Mouse (Mus musculus): ENCODE measurements around the gene Itprid2. TPM values are rescaled to one million over a fixed set of nuclear protein-coding genes. Genes with fewer than 3 reads are reported as not detected.

The Itprid2 gene
- polyA plus RNA-seq, 1 experiment from 2014 or later = 3.5 TPM

DNA sequence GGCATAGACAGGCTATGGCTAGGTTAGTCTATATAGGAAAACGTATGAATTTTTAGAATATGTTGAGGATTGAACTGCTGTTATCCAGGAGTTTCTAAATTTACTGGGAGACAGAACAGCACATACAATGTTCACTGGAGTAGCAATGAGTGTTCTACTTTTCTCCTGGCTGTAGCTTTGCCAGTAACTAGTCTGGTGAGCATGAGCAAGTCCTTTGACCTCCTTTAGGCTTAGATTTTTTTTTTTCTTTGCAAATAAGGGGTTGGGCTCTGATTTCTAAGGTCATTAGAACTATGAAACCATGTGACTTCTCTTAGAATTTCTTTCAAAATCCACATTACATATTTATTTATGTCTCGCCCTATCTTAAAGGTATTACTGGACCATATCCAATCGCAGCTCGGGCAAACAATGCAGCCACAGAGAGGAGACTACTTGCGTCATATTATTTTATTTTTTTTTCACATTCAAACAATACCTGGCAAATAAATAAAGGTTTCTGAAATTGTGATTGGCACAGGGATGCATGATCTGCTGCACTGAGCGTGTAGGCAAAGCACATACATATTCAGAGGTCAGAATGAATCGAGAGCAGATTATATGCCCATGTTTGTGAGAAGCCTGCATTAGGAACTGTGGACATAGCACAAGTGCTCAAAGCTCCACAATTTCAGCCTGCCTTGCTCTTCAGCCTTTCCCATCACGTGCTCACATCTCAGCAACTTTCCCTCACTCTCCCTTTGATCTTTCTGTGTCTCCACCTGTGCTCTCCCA is 26.7 kb upstream of the Itprid2 start:
- no peak overlapping the region for H3K4me2 ChIP-seq (ENCODE audit: low read length)
- no peaks in the 10 kb centered on the region for H3K9me3 ChIP-seq (replicated peaks; ENCODE audit: control insufficient read depth, low read length, poor library complexity, severe bottlenecking)
- no peaks in the 10 kb centered on the region for H3K4me1 ChIP-seq (ENCODE audit: control insufficient read depth, insufficient read depth, low read length)
- no peaks in the 10 kb centered on the region for H3K27me3 ChIP-seq (ENCODE audit: control insufficient read depth, insufficient read depth, low read depth, low read length)
- 74% methylated on average over 8 of the region's 8 CpGs for WGBS
- H3K27ac ChIP-seq (ENCODE audit: low read length) = no peak overlapping the region
- ATAC-seq = no peak
- H3K4me3 ChIP-seq (ENCODE audit: low read depth, low read length) = no peak overlapping the region
- no peaks in the 10 kb centered on the region for H3K36me3 ChIP-seq (ENCODE audit: control insufficient read depth, insufficient read depth, low read length)
- no peak overlapping the region for H3K9ac ChIP-seq (ENCODE audit: low read depth, low read length)

- Histone ChIP-seq H3K36me3 (ENCODE audit: control insufficient read depth, insufficient read depth, low read length) (no peaks in the 10 kb centered on the region), H3K4me2 (ENCODE audit: low read length) (no peak overlapping the region), H3K4me1 (ENCODE audit: control insufficient read depth, insufficient read depth, low read length) (no peaks in the 10 kb centered on the region), H3K9me3 (replicated peaks; ENCODE audit: control insufficient read depth, low read length, poor library complexity, severe bottlenecking) (no peaks in the 10 kb centered on the region), H3K9ac (ENCODE audit: low read depth, low read length) (no peak overlapping the region), H3K4me3 (ENCODE audit: low read depth, low read length) (no peak overlapping the region), H3K27me3 (ENCODE audit: control insufficient read depth, insufficient read depth, low read depth, low read length) (no peaks in the 10 kb centered on the region), H3K27ac (ENCODE audit: low read length) (no peak overlapping the region)
- no peak for ATAC-seq
- WGBS = 75% methylated on average over 3 of the region's 3 CpGs
These were observed 24.3 kb upstream of the Itprid2 start for GRCm38 (mm10) chr2:79610894-79611293.

DNA sequence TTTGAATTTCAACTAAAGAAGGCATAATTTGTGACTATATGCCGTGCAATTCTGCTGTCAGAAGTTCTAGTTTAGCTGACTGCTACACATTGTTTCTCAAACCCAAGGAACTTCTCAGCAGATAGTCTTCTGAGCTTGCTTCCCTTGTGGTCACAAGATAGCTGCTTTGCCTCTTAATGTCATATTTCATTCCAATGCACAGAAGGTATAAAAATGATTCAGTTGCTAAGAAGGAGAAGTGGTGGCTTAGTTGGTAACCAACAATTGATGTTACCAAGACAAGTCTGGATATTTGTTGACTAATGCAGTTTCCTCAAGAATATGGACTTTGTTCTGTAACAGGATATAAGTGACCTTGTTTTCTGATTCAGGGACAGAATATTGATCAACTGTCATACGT is 17.0 kb upstream of the Itprid2 start:
- ATAC-seq = no peak
- H3K4me3 ChIP-seq (ENCODE audit: low read depth, low read length) = no peak overlapping the region
- no peaks in the 10 kb centered on the region for H3K36me3 ChIP-seq (ENCODE audit: control insufficient read depth, insufficient read depth, low read length)
- H3K27ac ChIP-seq (ENCODE audit: low read length) = no peak overlapping the region
- WGBS = 90% methylated on average over 2 of the region's 2 CpGs
- H3K9ac ChIP-seq (ENCODE audit: low read depth, low read length) = no peak overlapping the region
- no peak overlapping the region for H3K4me2 ChIP-seq (ENCODE audit: low read length)
- H3K27me3 ChIP-seq (ENCODE audit: control insufficient read depth, insufficient read depth, low read depth, low read length) = no peaks in the 10 kb centered on the region
- H3K4me1 ChIP-seq (ENCODE audit: control insufficient read depth, insufficient read depth, low read length) = no peaks in the 10 kb centered on the region
- no peaks in the 10 kb centered on the region for H3K9me3 ChIP-seq (replicated peaks; ENCODE audit: control insufficient read depth, low read length, poor library complexity, severe bottlenecking)

DNA sequence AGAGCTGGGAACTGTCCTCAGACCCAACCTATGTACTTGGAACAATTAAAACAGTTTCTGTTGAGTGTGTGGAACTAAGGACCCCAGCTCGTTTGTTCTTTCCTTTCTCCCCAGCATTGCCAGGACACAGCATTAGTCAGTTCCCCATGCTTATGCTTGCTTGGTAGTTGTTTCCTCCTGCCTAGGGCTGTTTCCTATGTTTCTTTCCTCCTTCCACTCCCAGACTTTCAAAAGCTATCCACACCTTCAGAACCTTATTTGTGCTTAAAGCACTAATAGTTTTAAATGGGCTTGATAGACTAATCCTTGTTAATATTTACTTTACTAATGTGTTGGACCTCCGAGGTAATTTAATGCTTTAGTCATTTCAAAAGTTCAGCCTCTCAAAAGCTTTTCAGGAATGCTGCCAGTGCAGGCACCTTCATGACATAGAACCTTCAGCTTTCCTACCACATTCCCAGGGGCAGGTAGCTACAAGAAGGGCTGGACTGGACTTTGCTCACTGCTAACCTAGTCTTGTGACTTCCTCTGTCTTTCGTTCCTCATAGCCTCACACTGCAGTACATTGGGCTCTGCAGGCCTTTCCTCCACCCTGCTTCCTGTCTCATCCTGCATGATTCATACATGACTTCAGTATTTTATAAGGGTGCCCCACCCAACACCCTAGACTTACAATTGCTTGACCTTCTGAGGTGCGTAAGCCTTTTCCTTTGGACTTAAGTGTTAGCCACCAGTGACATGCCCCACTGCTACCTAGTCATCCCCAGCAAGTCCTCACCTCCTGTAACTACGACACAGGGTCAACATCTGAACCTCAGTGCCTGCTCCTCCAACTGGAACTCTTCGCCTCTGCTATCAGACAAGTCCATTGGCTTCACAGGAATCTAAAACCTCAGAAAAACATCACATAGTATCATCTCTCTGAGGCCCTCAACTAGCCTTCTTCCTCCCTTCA is 16.3 kb upstream of the Itprid2 start:
- no peak overlapping the region for H3K9ac ChIP-seq (ENCODE audit: low read depth, low read length)
- no peaks in the 10 kb centered on the region for H3K27me3 ChIP-seq (ENCODE audit: control insufficient read depth, insufficient read depth, low read depth, low read length)
- no peak overlapping the region for H3K27ac ChIP-seq (ENCODE audit: low read length)
- no peak overlapping the region for H3K4me3 ChIP-seq (ENCODE audit: low read depth, low read length)
- 84% methylated on average over 6 of the region's 6 CpGs for WGBS
- H3K4me2 ChIP-seq (ENCODE audit: low read length) = no peak overlapping the region
- no peaks in the 10 kb centered on the region for H3K4me1 ChIP-seq (ENCODE audit: control insufficient read depth, insufficient read depth, low read length)
- H3K36me3 ChIP-seq (ENCODE audit: control insufficient read depth, insufficient read depth, low read length) = no peaks in the 10 kb centered on the region
- no peak for ATAC-seq
- H3K9me3 ChIP-seq (replicated peaks; ENCODE audit: control insufficient read depth, low read length, poor library complexity, severe bottlenecking) = no peaks in the 10 kb centered on the region

GRCm38 (mm10) chr2:79623256-79623655 is 11.9 kb upstream of the Itprid2 start:
- H3K9ac ChIP-seq (ENCODE audit: low read depth, low read length) = no peak overlapping the region
- no peak overlapping the region for H3K4me2 ChIP-seq (ENCODE audit: low read length)
- no peak for ATAC-seq
- no peaks in the 10 kb centered on the region for H3K9me3 ChIP-seq (replicated peaks; ENCODE audit: control insufficient read depth, low read length, poor library complexity, severe bottlenecking)
- no peaks in the 10 kb centered on the region for H3K36me3 ChIP-seq (ENCODE audit: control insufficient read depth, insufficient read depth, low read length)
- H3K27ac ChIP-seq (ENCODE audit: low read length) = no peak overlapping the region
- H3K4me3 ChIP-seq (ENCODE audit: low read depth, low read length) = no peak overlapping the region
- no peaks in the 10 kb centered on the region for H3K4me1 ChIP-seq (ENCODE audit: control insufficient read depth, insufficient read depth, low read length)
- no peaks in the 10 kb centered on the region for H3K27me3 ChIP-seq (ENCODE audit: control insufficient read depth, insufficient read depth, low read depth, low read length)
- WGBS = 91% methylated on average over 4 of the region's 4 CpGs

GRCm38 (mm10) chr2:79627624-79628023 is 7.5 kb upstream of the Itprid2 start:
- no peak overlapping the region for H3K27ac ChIP-seq (ENCODE audit: low read length)
- H3K9ac ChIP-seq (ENCODE audit: low read depth, low read length) = no peak overlapping the region
- no peak overlapping the region for H3K4me3 ChIP-seq (ENCODE audit: low read depth, low read length)
- no peak overlapping the region for H3K4me2 ChIP-seq (ENCODE audit: low read length)
- H3K36me3 ChIP-seq (ENCODE audit: control insufficient read depth, insufficient read depth, low read length) = no peaks in the 10 kb centered on the region
- 87% methylated on average over 1 of the region's 1 CpGs for WGBS
- no peaks in the 10 kb centered on the region for H3K4me1 ChIP-seq (ENCODE audit: control insufficient read depth, insufficient read depth, low read length)
- H3K9me3 ChIP-seq (replicated peaks; ENCODE audit: control insufficient read depth, low read length, poor library complexity, severe bottlenecking) = no peaks in the 10 kb centered on the region
- no peaks in the 10 kb centered on the region for H3K27me3 ChIP-seq (ENCODE audit: control insufficient read depth, insufficient read depth, low read depth, low read length)
- ATAC-seq = no peak

GRCm38 (mm10) chr2:79630231-79630630 is 4.9 kb upstream of the Itprid2 start:
- Histone ChIP-seq H3K9ac (ENCODE audit: low read depth, low read length) (no peak overlapping the region), H3K27me3 (ENCODE audit: control insufficient read depth, insufficient read depth, low read depth, low read length) (no peaks in the 10 kb centered on the region), H3K4me1 (ENCODE audit: control insufficient read depth, insufficient read depth, low read length) (no peaks in the 10 kb centered on the region), H3K9me3 (replicated peaks; ENCODE audit: control insufficient read depth, low read length, poor library complexity, severe bottlenecking) (no peaks in the 10 kb centered on the region), H3K36me3 (ENCODE audit: control insufficient read depth, insufficient read depth, low read length) (no peaks in the 10 kb centered on the region), H3K27ac (ENCODE audit: low read length) (no peak overlapping the region), H3K4me2 (ENCODE audit: low read length) (no peak overlapping the region), H3K4me3 (ENCODE audit: low read depth, low read length) (no peak overlapping the region)
- no peak for ATAC-seq
- 55% methylated on average over 2 of the region's 2 CpGs for WGBS

GRCm38 (mm10) chr2:79635426-79636291 is 507 bp downstream of the Itprid2 start:
- H3K4me1 ChIP-seq (ENCODE audit: control insufficient read depth, insufficient read depth, low read length) = peaks cover 7% of the 10 kb centered on the region
- peak overlapping the region; percentile 95 for H3K4me3 ChIP-seq (ENCODE audit: low read depth, low read length)
- ATAC-seq = peak; percentile 92
- H3K27me3 ChIP-seq (ENCODE audit: control insufficient read depth, insufficient read depth, low read depth, low read length) = no peaks in the 10 kb centered on the region
- H3K36me3 ChIP-seq (ENCODE audit: control insufficient read depth, insufficient read depth, low read length) = no peaks in the 10 kb centered on the region
- peak overlapping the region; percentile 82 for H3K27ac ChIP-seq (ENCODE audit: low read length)
- under 1% methylated on average over 64 of the region's 83 CpGs for WGBS
- H3K4me2 ChIP-seq (ENCODE audit: low read length) = peak overlapping the region; percentile 93
- peak overlapping the region; percentile 90 for H3K9ac ChIP-seq (ENCODE audit: low read depth, low read length)
- no peaks in the 10 kb centered on the region for H3K9me3 ChIP-seq (replicated peaks; ENCODE audit: control insufficient read depth, low read length, poor library complexity, severe bottlenecking)
